Mouse (Mus musculus) lung, adult 2 months (tissue): Measurements from ENCODE around the gene Cir1.

ENCODE experiments used
- CTCF ChIP-seq: fragments of 200-500 bp; IDR thresholded peaks from 2 replicates; pipeline ENCODE4 v1.5.1; 2011; ENCODE audit warnings: mild to moderate bottlenecking, low read length, control low read depth; ENCODE audit not compliant: insufficient read depth
- POLR2A ChIP-seq: fragments of 200-500 bp; IDR thresholded peaks from 2 replicates; pipeline ENCODE4 v1.6.1; 2011; ENCODE audit warnings: low read depth, mild to moderate bottlenecking, control low read depth, low read length, borderline replicate concordance; ENCODE audit errors: extremely low read depth

DNA sequence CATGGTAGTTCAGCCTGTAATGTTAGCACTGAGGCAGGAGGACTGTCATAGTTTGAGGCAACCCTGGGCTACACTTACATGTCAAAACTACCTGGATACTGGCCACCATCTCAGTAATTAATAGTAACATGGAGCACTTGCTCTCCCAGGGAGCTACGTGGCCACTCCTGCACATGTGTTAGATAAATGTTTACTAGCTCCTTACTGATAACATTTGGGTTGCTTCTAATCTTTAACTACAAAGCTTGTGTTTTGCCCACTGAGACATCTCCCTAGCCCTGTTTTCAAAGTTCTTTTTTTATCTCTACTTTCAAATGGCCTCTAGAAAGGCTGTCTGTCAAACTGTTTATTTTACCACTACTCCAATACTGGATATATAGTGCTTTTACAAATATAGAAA, 10.5 kb downstream of the Cir1 start:
- no peak for TF ChIP-seq POLR2A
- TF ChIP-seq CTCF: no peak
